8 mouse cellular contexts compared by ENCODE assay signal in genomic region chr7:19920166-19920505, GRCm38 (mm10). TPM values are rescaled to one million over a fixed set of nuclear protein-coding genes. Genes with fewer than 3 reads are reported as not detected.
DNase-seq lines count a peak whose midpoint lies in the region; ATAC-seq and TF ChIP-seq lines count a peak whose summit lies in the region.

No protein-coding gene starts in this region.

- 0 out of 2 replicates have a peak, but pooled peaks have one; percentile 6 for ATAC-seq in limb, embryonic 12.5 days (ENCODE audit: insufficient number of reproducible peaks, insufficient read depth, low FRiP score, low TSS enrichment, low read depth)
- peak; percentile 19; the same call in 1 of the 2 replicates for ATAC-seq in stomach, embryonic 14.5 days (ENCODE audit: insufficient number of reproducible peaks, insufficient read depth, low FRiP score, low read depth)

- H3K4me1 ChIP-seq in lung, adult 2 months (ENCODE audit: control insufficient read depth, insufficient read depth, low read length), result no peaks in the 10 kb centered on the region; the same call in 1 of the 2 replicates
- H3K4me1 ChIP-seq in forebrain, embryonic 10.5 days, result peaks cover 17% of the 10 kb centered on the region
- peaks cover 9% of the 10 kb centered on the region for H3K4me1 ChIP-seq in limb, embryonic 12.5 days (replicated peaks)
- H3K4me1 ChIP-seq in stomach, embryonic 14.5 days (ENCODE audit: control insufficient read depth, insufficient read depth, low read length), result 0 out of 2 replicates have a peak, but pooled peaks cover 2% of the 10 kb centered on the region

- peak overlapping the region; percentile 73 for H3K4me2 ChIP-seq in limb, embryonic 12.5 days
- H3K4me2 ChIP-seq in stomach, embryonic 14.5 days (replicated peaks; ENCODE audit: low read depth, low read length), result peak overlapping the region; percentile 46

- peaks cover 17% of the 10 kb centered on the region for H3K36me3 ChIP-seq in forebrain, embryonic 10.5 days (replicated peaks)
- H3K36me3 ChIP-seq in limb, embryonic 12.5 days, result peaks cover 21% of the 10 kb centered on the region; the same call in 1 of the 2 replicates
- H3K36me3 ChIP-seq in stomach, embryonic 14.5 days (ENCODE audit: control insufficient read depth, insufficient read depth, low read length), result peaks cover 14% of the 10 kb centered on the region

- intact Hi-C loops in left cerebral cortex, postnatal 36 days (cut with DNase I), result no loop called here

- 16% methylated on average over 4 of the region's 4 CpGs for whole genome bisulfite sequencing in lung, adult 2 months
- 36% methylated on average over 4 of the region's 4 CpGs for WGBS in forebrain, embryonic 10.5 days
- 39% methylated on average over 4 of the region's 4 CpGs for WGBS in limb, embryonic 12.5 days
- WGBS in stomach, embryonic 14.5 days, result 28% methylated on average over 4 of the region's 4 CpGs

- H3K27me3 ChIP-seq in forebrain, embryonic 10.5 days (ENCODE audit: poor library complexity, severe bottlenecking), result no peaks in the 10 kb centered on the region
- H3K27me3 ChIP-seq in limb, embryonic 12.5 days, result no peaks in the 10 kb centered on the region; the same call in 1 of the 2 replicates
- H3K27me3 ChIP-seq in stomach, embryonic 14.5 days (ENCODE audit: control insufficient read depth, insufficient read depth, low read length), result no peaks in the 10 kb centered on the region

- DNase-seq in lung, adult 2 months, result no peak
- no peak for DNase-seq in lung, postnatal 14 days
- DNase-seq in forebrain, embryonic 10.5 days (ENCODE audit: extremely low spot score, low spot score), result no peak
- DNase-seq in embryo, embryonic 10.5 days (ENCODE audit: low spot score), result no peak
- no peak for DNase-seq in testis, postnatal 10 days (ENCODE audit: low spot score)
- DNase-seq in left cerebral cortex, postnatal 36 days (ENCODE audit: low spot score in 2 of 2), result no peak

- peak overlapping the region; percentile 77; the same call in 1 of the 2 replicates for H3K9ac ChIP-seq in limb, embryonic 12.5 days (replicated peaks)
- peak overlapping the region; percentile 14; the same call in 1 of the 2 replicates for H3K9ac ChIP-seq in stomach, embryonic 14.5 days (replicated peaks; ENCODE audit: low read depth, low read length)

- TF ChIP-seq CTCF in lung, adult 2 months (IDR thresholded peaks at IDR 0.05; ENCODE audit: insufficient read depth, low read length), result no peak

- H3K27ac ChIP-seq in forebrain, embryonic 10.5 days, result peak overlapping the region; percentile 91
- no peak overlapping the region for H3K27ac ChIP-seq in limb, embryonic 12.5 days
- no peak overlapping the region for H3K27ac ChIP-seq in stomach, embryonic 14.5 days (ENCODE audit: low read length)

- peak overlapping the region; percentile 65 for H3K4me3 ChIP-seq in lung, adult 2 months (replicated peaks; ENCODE audit: extremely low read depth, low read depth, low read length)
- H3K4me3 ChIP-seq in forebrain, embryonic 10.5 days, result peak overlapping the region; percentile 83
- peak overlapping the region; percentile 66 for H3K4me3 ChIP-seq in limb, embryonic 12.5 days (replicated peaks)
- H3K4me3 ChIP-seq in stomach, embryonic 14.5 days (ENCODE audit: low read depth, low read length), result peak overlapping the region; percentile 71

- no peak for TF ChIP-seq POLR2A in lung, adult 2 months (IDR thresholded peaks at IDR 0.05; ENCODE audit: borderline replicate concordance, extremely low read depth, low read depth, low read length)

- H3K9me3 ChIP-seq in forebrain, embryonic 10.5 days, result no peaks in the 10 kb centered on the region
- H3K9me3 ChIP-seq in limb, embryonic 12.5 days, result no peaks in the 10 kb centered on the region
- no peaks in the 10 kb centered on the region for H3K9me3 ChIP-seq in stomach, embryonic 14.5 days (ENCODE audit: control insufficient read depth, low read depth, low read length)

RNA-seq across cellular contexts. Expression of gene Pvr, which starts 0.8 kb away (rescaled TPM):
- polyA plus RNA-seq in lung, adult 2 months (2012; rRNA removed), result 23.7 and 24.7 TPM in 2 replicates
- 4.7 and 4.8 TPM in 2 replicates for polyA plus RNA-seq in forebrain, embryonic 10.5 days (2016; fragmentation: Nextera tagmentation; extraction: Ambion mirVana)
- polyA plus RNA-seq in limb, embryonic 12.5 days (2016; fragmentation: Nextera tagmentation; extraction: Ambion mirVana), result 7.5 and 8.1 TPM in 2 replicates
- polyA plus RNA-seq in stomach, embryonic 14.5 days (2014; fragmentation: Nextera tagmentation; extraction: Ambion mirVana), result 10.4 and 11.7 TPM in 2 replicates
- total RNA-seq in left cerebral cortex, postnatal 36 days (2021), result 10 to 100 TPM; 10.7 to 12.0 TPM

RNA-seq across cellular contexts. Expression of gene Igsf23, which starts 30.4 kb away (rescaled TPM):
- polyA plus RNA-seq in lung, adult 2 months (2012; rRNA removed), result 1.2 and 1.9 TPM in 2 replicates
- 0.11 TPM in 1 of 2 replicates, not detected in the other for polyA plus RNA-seq in forebrain, embryonic 10.5 days (2016; fragmentation: Nextera tagmentation; extraction: Ambion mirVana)
- polyA plus RNA-seq in limb, embryonic 12.5 days (2016; fragmentation: Nextera tagmentation; extraction: Ambion mirVana), result 0.14 TPM in 1 of 2 replicates, not detected in the other
- 0.18 and 0.71 TPM in 2 replicates for polyA plus RNA-seq in stomach, embryonic 14.5 days (2014; fragmentation: Nextera tagmentation; extraction: Ambion mirVana)
- not detected for total RNA-seq in left cerebral cortex, postnatal 36 days (2021)

RNA-seq across cellular contexts. Expression of gene Ceacam19, which starts 32.4 kb away (rescaled TPM):
- 2.0 TPM in 1 of 2 replicates, not detected in the other for polyA plus RNA-seq in lung, adult 2 months (2012; rRNA removed)
- not detected in 2 replicates for polyA plus RNA-seq in forebrain, embryonic 10.5 days (2016; fragmentation: Nextera tagmentation; extraction: Ambion mirVana)
- polyA plus RNA-seq in limb, embryonic 12.5 days (2016; fragmentation: Nextera tagmentation; extraction: Ambion mirVana), result not detected in 2 replicates
- 0.14 and 0.41 TPM in 2 replicates for polyA plus RNA-seq in stomach, embryonic 14.5 days (2014; fragmentation: Nextera tagmentation; extraction: Ambion mirVana)
- total RNA-seq in left cerebral cortex, postnatal 36 days (2021), result not detected

RNA-seq across cellular contexts. Expression of gene Ceacam20, which starts 45.1 kb away (rescaled TPM):
- polyA plus RNA-seq in lung, adult 2 months (2012; rRNA removed), result 0.06 and 0.33 TPM in 2 replicates
- polyA plus RNA-seq in forebrain, embryonic 10.5 days (2016; fragmentation: Nextera tagmentation; extraction: Ambion mirVana), result not detected in 2 replicates
- polyA plus RNA-seq in limb, embryonic 12.5 days (2016; fragmentation: Nextera tagmentation; extraction: Ambion mirVana), result not detected in 2 replicates
- not detected in 2 replicates for polyA plus RNA-seq in stomach, embryonic 14.5 days (2014; fragmentation: Nextera tagmentation; extraction: Ambion mirVana)
- not detected for total RNA-seq in left cerebral cortex, postnatal 36 days (2021)

RNA-seq across cellular contexts. Expression of gene Ceacam16, which starts 59.0 kb away (rescaled TPM):
- polyA plus RNA-seq in lung, adult 2 months (2012; rRNA removed), result 0.90 and 2.5 TPM in 2 replicates
- not detected in 2 replicates for polyA plus RNA-seq in forebrain, embryonic 10.5 days (2016; fragmentation: Nextera tagmentation; extraction: Ambion mirVana)
- polyA plus RNA-seq in limb, embryonic 12.5 days (2016; fragmentation: Nextera tagmentation; extraction: Ambion mirVana), result not detected in 2 replicates
- not detected in 2 replicates for polyA plus RNA-seq in stomach, embryonic 14.5 days (2014; fragmentation: Nextera tagmentation; extraction: Ambion mirVana)
- total RNA-seq in left cerebral cortex, postnatal 36 days (2021), result not detected
